Mouse (Mus musculus) liver, embryonic 14.5 days (tissue): ENCODE data around the gene Mettl24.

ENCODE experiments used
- CTCF ChIP-seq: IDR thresholded peaks from 2 replicates; pipeline ENCODE4 v1.5.1; 2016; ENCODE audit warnings: antibody characterized with exemption, low read depth, control low read depth
- EP300 ChIP-seq: IDR thresholded peaks from 2 replicates; pipeline ENCODE4 v1.6.1; 2016; ENCODE audit warnings: antibody characterized with exemption, low read depth

DNA sequence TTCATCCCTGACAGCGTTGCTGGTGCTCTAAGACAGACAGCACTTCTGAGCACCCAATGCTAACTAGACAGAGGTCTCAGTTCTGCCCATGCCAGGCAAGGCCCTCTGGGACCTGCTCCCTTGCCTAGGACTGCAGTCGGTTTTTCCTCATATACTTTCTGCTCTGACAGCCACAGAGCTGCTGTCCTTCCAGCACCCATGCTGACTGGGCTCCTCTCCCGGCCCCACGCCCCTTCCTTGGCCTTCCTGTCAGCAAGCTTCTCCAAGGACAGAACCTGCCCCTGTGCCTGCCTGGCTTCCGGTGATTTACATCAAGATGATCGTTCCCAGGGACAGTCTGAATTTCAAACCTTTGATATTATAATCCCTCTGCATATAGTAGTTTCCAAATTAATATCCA lies 162.5 kb downstream of the Mettl24 start:
- no peak for TF ChIP-seq CTCF
- TF ChIP-seq EP300, result no peak
